ENCODE assay signal across 16 mouse cellular contexts in genomic region chr7:35447501-35447900, GRCm38 (mm10). TPM values are rescaled to one million over a fixed set of nuclear protein-coding genes. Genes with fewer than 3 reads are reported as not detected.
A peak's percentile ranks its signal among the peaks of the same experiment; 100 is the strongest.
DNase-seq lines count a peak whose midpoint lies in the region; ATAC-seq and TF ChIP-seq lines count a peak whose summit lies in the region.
"Had no signal": no experiment of that assay in that cellular context is flagged by ENCODE, and none has a peak within 500 bp of the region (broad histone marks: within the 10 kb centered on the region; RNA-seq: fewer than 3 reads in every experiment).

No protein-coding gene starts in this region.

- TF ChIP-seq POLR2A in small intestine, adult 2 months (IDR thresholded peaks at IDR 0.05; ENCODE audit: low read depth, low read length): no peak

- no peak for ATAC-seq in lung, embryonic 14.5 days (ENCODE audit: insufficient read depth)
- ATAC-seq in lung, postnatal 0 days: no peak
- ATAC-seq in frontal cortex, adult (ENCODE audit: low TSS enrichment): no peak
- ATAC-seq: forebrain, postnatal 0 days had no signal

- H3K27me3 ChIP-seq in lung, embryonic 14.5 days (ENCODE audit: insufficient read depth, low read length): no peaks in the 10 kb centered on the region
- no peaks in the 10 kb centered on the region for H3K27me3 ChIP-seq in lung, postnatal 0 days (replicated peaks; ENCODE audit: insufficient read depth, low read length)
- H3K27me3 ChIP-seq in embryonic facial prominence, embryonic 10.5 days (replicated peaks; ENCODE audit: low read depth, poor library complexity, severe bottlenecking): no peaks in the 10 kb centered on the region
- H3K27me3 ChIP-seq in small intestine, adult 2 months (ENCODE audit: control insufficient read depth, insufficient read depth, low read length): no peaks in the 10 kb centered on the region
- H3K27me3 ChIP-seq: limb, embryonic 13.5 days had no signal

- no peaks in the 10 kb centered on the region for H3K9me3 ChIP-seq in lung, embryonic 14.5 days (ENCODE audit: low read depth, low read length)
- no peaks in the 10 kb centered on the region for H3K9me3 ChIP-seq in lung, postnatal 0 days (ENCODE audit: low read length)
- H3K9me3 ChIP-seq in embryonic facial prominence, embryonic 10.5 days: no peaks in the 10 kb centered on the region

- H3K27ac ChIP-seq in lung, embryonic 14.5 days (ENCODE audit: low read depth): 0 out of 2 replicates have a peak overlapping the region, but pooled peaks have one; percentile 6
- H3K27ac ChIP-seq in lung, postnatal 0 days (ENCODE audit: low read length): no peak overlapping the region
- no peak overlapping the region for H3K27ac ChIP-seq in embryonic facial prominence, embryonic 10.5 days (replicated peaks)
- peak overlapping the region; percentile 94 for H3K27ac ChIP-seq in small intestine, adult 2 months (ENCODE audit: insufficient read depth, low read depth, low read length)
- H3K27ac ChIP-seq: limb, embryonic 13.5 days; macrophage had no signal

- H3K36me3 ChIP-seq in lung, embryonic 14.5 days (ENCODE audit: insufficient read depth): no peaks in the 10 kb centered on the region
- H3K36me3 ChIP-seq in lung, postnatal 0 days (ENCODE audit: insufficient read depth, low read length): no peaks in the 10 kb centered on the region
- no peaks in the 10 kb centered on the region for H3K36me3 ChIP-seq in embryonic facial prominence, embryonic 10.5 days (replicated peaks)
- H3K36me3 ChIP-seq in small intestine, adult 2 months (ENCODE audit: control insufficient read depth, insufficient read depth, low read length): peaks cover 9% of the 10 kb centered on the region
- H3K36me3 ChIP-seq: limb, embryonic 13.5 days had no signal

- H3K4me3 ChIP-seq in lung, embryonic 14.5 days (ENCODE audit: low read depth, low read length): no peak overlapping the region
- H3K4me3 ChIP-seq in lung, postnatal 0 days (ENCODE audit: low read depth, low read length): no peak overlapping the region
- H3K4me3 ChIP-seq in embryonic facial prominence, embryonic 10.5 days: no peak overlapping the region
- H3K4me3 ChIP-seq in small intestine, adult 2 months (ENCODE audit: low read depth, low read length): peak overlapping the region; percentile 34; the same call in 1 of the 2 replicates
- H3K4me3 ChIP-seq: erythroblast, embryonic 14.5 days; limb, embryonic 13.5 days had no signal

- 25% methylated on average over 4 of the region's 4 CpGs for WGBS in lung, embryonic 14.5 days
- 24% methylated on average over 4 of the region's 4 CpGs for WGBS in lung, postnatal 0 days
- WGBS in embryonic facial prominence, embryonic 10.5 days: 26% methylated on average over 4 of the region's 4 CpGs
- WGBS in small intestine, adult 2 months: 24% methylated on average over 4 of the region's 4 CpGs

- no peak overlapping the region for H3K9ac ChIP-seq in lung, embryonic 14.5 days
- no peak overlapping the region for H3K9ac ChIP-seq in lung, postnatal 0 days (replicated peaks; ENCODE audit: low read depth)
- H3K9ac ChIP-seq: forebrain, postnatal 0 days; limb, embryonic 13.5 days had no signal

- TF ChIP-seq CTCF in lung, embryonic 14.5 days (IDR thresholded peaks at IDR 0.05; ENCODE audit: low read depth): no peak
- no peak for TF ChIP-seq CTCF in lung, postnatal 0 days (IDR thresholded peaks at IDR 0.05)
- TF ChIP-seq CTCF in small intestine, adult 2 months (IDR thresholded peaks at IDR 0.05; ENCODE audit: extremely low read depth, insufficient read length, insufficient replicate concordance, low read depth, low read length): no peak

- DNase-seq in lung, embryonic 14.5 days: no peak
- DNase-seq in lung, postnatal 0 days (ENCODE audit: low spot score): no peak
- peak; percentile 16 for DNase-seq in embryonic facial prominence, embryonic 10.5 days (ENCODE audit: low spot score)
- peak; percentile 70 for DNase-seq in kidney, adult 9 months
- DNase-seq in retina, postnatal 1 day: no peak
- DNase-seq: cerebellum, adult 2 months; forebrain, postnatal 0 days; lung, adult 18-20 months; midbrain, embryonic 14.5 days; right cerebral cortex, postnatal 14 days; thymus, adult 18-20 months had no signal

- no peak overlapping the region for H3K4me2 ChIP-seq in lung, embryonic 14.5 days
- no peak overlapping the region for H3K4me2 ChIP-seq in lung, postnatal 0 days (replicated peaks; ENCODE audit: low read depth, low read length)
- H3K4me2 ChIP-seq: limb, embryonic 13.5 days had no signal

- no peaks in the 10 kb centered on the region for H3K4me1 ChIP-seq in lung, embryonic 14.5 days (ENCODE audit: insufficient read depth)
- no peaks in the 10 kb centered on the region for H3K4me1 ChIP-seq in lung, postnatal 0 days (ENCODE audit: insufficient read depth, low read depth, low read length)
- H3K4me1 ChIP-seq in embryonic facial prominence, embryonic 10.5 days: peaks cover 20% of the 10 kb centered on the region
- H3K4me1 ChIP-seq in small intestine, adult 2 months (ENCODE audit: control insufficient read depth, insufficient read depth, insufficient read length, low read length): no peaks in the 10 kb centered on the region
- H3K4me1 ChIP-seq: limb, embryonic 13.5 days had no signal

- TF ChIP-seq EP300 in lung, postnatal 0 days (IDR thresholded peaks at IDR 0.05): no peak

RNA-seq across cellular contexts. Expression of gene Slc7a9, which starts 1.1 kb away (rescaled TPM):
- 0.49 and 0.67 TPM in 2 replicates for polyA plus RNA-seq in lung, embryonic 14.5 days (2014; fragmentation: Nextera tagmentation; extraction: Ambion mirVana)
- polyA plus RNA-seq in lung, postnatal 0 days (2015; fragmentation: Nextera tagmentation; extraction: Ambion mirVana): 0.10 and 0.16 TPM in 2 replicates
- polyA plus RNA-seq in embryonic facial prominence, embryonic 10.5 days (2016; fragmentation: Nextera tagmentation; extraction: Ambion mirVana): 0.17 and 0.29 TPM in 2 replicates
- 122 and 320 TPM in 2 replicates for polyA plus RNA-seq in small intestine, adult 2 months (2012; rRNA removed)
- polyA plus RNA-seq: cerebellum, adult 2 months; macrophage; midbrain, embryonic 14.5 days had no signal

RNA-seq across cellular contexts. Expression of gene Cep89, which starts 50.7 kb away (rescaled TPM):
- polyA plus RNA-seq in lung, embryonic 14.5 days (2014; fragmentation: Nextera tagmentation; extraction: Ambion mirVana): 47.9 and 49.4 TPM in 2 replicates
- 10.7 and 14.3 TPM in 2 replicates for polyA plus RNA-seq in lung, postnatal 0 days (2015; fragmentation: Nextera tagmentation; extraction: Ambion mirVana)
- polyA plus RNA-seq in embryonic facial prominence, embryonic 10.5 days (2016; fragmentation: Nextera tagmentation; extraction: Ambion mirVana): 59.0 and 63.3 TPM in 2 replicates
- 4.4 and 10.1 TPM in 2 replicates for polyA plus RNA-seq in small intestine, adult 2 months (2012; rRNA removed)

RNA-seq across cellular contexts. Expression of gene Faap24, which starts 50.9 kb away (rescaled TPM):
- polyA plus RNA-seq in lung, embryonic 14.5 days (2014; fragmentation: Nextera tagmentation; extraction: Ambion mirVana): 17.7 and 20.2 TPM in 2 replicates
- 10.5 and 11.1 TPM in 2 replicates for polyA plus RNA-seq in lung, postnatal 0 days (2015; fragmentation: Nextera tagmentation; extraction: Ambion mirVana)
- polyA plus RNA-seq in embryonic facial prominence, embryonic 10.5 days (2016; fragmentation: Nextera tagmentation; extraction: Ambion mirVana): 17.6 and 20.5 TPM in 2 replicates
- polyA plus RNA-seq in small intestine, adult 2 months (2012; rRNA removed): 1.8 and 3.9 TPM in 2 replicates

Comparison
In these comparisons a context has a peak if more than half of its experiments do, and no peak if none do; other contexts are left out.
1. H3K27ac ChIP-seq: peak in lung, embryonic 14.5 days (single experiment) and small intestine, adult 2 months (single experiment); none in lung, postnatal 0 days (single experiment) and embryonic facial prominence, embryonic 10.5 days (single experiment).
2. DNase-seq: peak in embryonic facial prominence, embryonic 10.5 days (single experiment) and kidney, adult 9 months (single experiment); none in lung, embryonic 14.5 days (single experiment), lung, postnatal 0 days (single experiment) and retina, postnatal 1 day (single experiment).
3. RNA of gene Slc7a9, which starts 1.1 kb away (polyA plus RNA-seq): 122 to 320 TPM in small intestine, adult 2 months; 0.49 to 0.67 TPM in lung, embryonic 14.5 days, 0.17 to 0.29 TPM in embryonic facial prominence, embryonic 10.5 days and 0.10 to 0.16 TPM in lung, postnatal 0 days; every median in the first group is over 10 times any median in the second.